Mouse (Mus musculus): ENCODE results near the gene Nrd1. TPM values are rescaled to one million over a fixed set of nuclear protein-coding genes. Genes with fewer than 3 reads are reported as not detected.

The Nrd1 gene
- polyA plus RNA-seq, 1 experiment from 2014 or later: 251 TPM

DNA sequence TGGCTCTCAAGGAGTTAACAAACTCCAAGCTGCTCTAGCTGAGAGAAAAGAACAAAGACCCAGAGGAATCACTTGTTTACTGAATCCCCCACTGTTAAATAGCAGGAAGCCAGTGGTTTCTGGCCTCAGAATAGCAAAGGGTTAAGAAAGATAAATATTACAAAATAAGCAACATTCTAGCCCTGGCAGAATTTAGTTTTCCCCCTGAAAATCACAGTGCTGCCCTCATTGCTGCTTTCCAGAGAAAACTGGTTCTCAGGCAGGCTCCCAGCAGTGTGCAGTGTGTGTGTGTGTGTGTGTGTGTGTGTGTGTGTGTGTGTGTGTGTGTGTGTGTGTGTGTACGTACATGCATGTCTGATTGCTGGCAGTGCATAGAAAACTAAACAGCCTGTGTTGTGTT, 51.8 kb downstream of the Nrd1 start:
- Histone ChIP-seq H3K27ac (no peak overlapping the region), H3K79me2 (ENCODE audit: inconsistent target) (no peaks in the 10 kb centered on the region), H3K36me3 (ENCODE audit: inconsistent target) (peaks cover 78% of the 10 kb centered on the region), H3K4me3 (ENCODE audit: inconsistent target) (no peak overlapping the region)
- no CpG with 5 or more reads among the region's 1 CpGs for WGBS (ENCODE audit: missing documents)

DNA sequence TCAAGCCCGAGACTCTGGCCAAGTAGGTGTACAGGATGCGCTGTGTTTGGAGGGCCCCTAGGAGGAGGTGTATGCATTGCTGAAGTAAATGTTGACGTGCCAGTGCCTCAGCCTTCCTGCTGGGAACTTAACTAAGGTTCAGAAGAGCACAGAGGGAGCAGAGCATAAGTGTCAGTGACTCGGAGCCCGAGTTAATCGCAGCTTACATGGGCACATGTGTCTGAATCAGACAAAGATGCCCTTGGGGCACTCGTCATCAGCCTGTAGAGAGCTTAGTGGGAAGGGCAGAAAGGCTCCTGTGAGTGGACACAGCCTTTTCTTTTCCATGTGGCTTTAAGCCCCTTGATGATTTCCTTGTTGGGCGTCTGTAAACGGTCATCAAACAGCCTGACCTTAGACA, 53.5 kb downstream of the Nrd1 start:
- H3K4me3 ChIP-seq (ENCODE audit: inconsistent target): no peak overlapping the region
- 94% methylated on average over 9 of the region's 9 CpGs for WGBS (ENCODE audit: missing documents)
- peaks cover 79% of the 10 kb centered on the region for H3K36me3 ChIP-seq (ENCODE audit: inconsistent target)
- no peaks in the 10 kb centered on the region for H3K79me2 ChIP-seq (ENCODE audit: inconsistent target)
- no peak overlapping the region for H3K27ac ChIP-seq

DNA sequence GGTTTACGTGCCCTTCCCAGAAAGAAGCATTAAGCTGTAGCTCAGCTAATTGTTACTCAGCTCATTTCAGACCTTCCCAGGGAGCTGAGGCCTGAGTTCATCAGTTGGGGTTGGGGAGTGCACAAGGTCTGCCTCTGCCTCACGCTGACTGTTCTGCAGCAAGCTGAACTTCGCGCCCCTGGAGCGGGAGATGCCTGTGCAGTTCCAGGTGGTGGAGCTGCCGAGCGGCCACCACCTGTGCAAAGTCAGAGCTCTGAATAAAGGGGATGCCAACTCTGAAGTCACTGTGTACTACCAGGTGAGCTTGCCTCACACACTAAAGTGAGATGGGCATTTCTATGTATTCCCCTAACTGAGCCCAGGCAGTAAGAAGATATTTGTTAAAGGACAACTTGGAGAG, 55.9 kb downstream of the Nrd1 start:
- Histone ChIP-seq H3K79me2 (ENCODE audit: inconsistent target) (no peaks in the 10 kb centered on the region), H3K4me3 (ENCODE audit: inconsistent target) (no peak overlapping the region), H3K36me3 (ENCODE audit: inconsistent target) (peaks cover 80% of the 10 kb centered on the region), H3K27ac (no peak overlapping the region)
- 97% methylated on average over 7 of the region's 7 CpGs for WGBS (ENCODE audit: missing documents)

DNA sequence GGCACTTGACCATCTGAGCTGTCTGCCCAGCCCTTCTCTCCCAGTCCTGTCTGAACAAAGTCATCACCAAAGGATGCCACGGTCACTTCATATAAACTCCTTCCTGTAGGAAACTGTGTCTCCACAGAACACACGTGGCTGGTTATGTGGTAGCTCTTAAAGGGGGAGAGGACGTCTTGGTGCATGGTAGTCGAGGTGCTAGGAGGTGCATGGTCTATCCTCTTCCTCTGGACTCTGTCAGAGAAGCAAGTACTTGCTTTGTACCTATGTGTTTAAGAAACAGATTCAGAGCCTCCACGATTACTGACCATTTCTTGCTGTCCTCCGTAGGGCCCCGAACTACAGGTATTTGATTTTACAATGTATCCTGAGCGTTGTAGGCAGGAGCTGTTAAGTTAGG, 57.2 kb downstream of the Nrd1 start:
- Histone ChIP-seq H3K27ac (no peak overlapping the region), H3K36me3 (ENCODE audit: inconsistent target) (peaks cover 85% of the 10 kb centered on the region), H3K4me3 (ENCODE audit: inconsistent target) (no peak overlapping the region), H3K79me2 (ENCODE audit: inconsistent target) (no peaks in the 10 kb centered on the region)
- WGBS (ENCODE audit: missing documents): 92% methylated on average over 8 of the region's 8 CpGs

DNA sequence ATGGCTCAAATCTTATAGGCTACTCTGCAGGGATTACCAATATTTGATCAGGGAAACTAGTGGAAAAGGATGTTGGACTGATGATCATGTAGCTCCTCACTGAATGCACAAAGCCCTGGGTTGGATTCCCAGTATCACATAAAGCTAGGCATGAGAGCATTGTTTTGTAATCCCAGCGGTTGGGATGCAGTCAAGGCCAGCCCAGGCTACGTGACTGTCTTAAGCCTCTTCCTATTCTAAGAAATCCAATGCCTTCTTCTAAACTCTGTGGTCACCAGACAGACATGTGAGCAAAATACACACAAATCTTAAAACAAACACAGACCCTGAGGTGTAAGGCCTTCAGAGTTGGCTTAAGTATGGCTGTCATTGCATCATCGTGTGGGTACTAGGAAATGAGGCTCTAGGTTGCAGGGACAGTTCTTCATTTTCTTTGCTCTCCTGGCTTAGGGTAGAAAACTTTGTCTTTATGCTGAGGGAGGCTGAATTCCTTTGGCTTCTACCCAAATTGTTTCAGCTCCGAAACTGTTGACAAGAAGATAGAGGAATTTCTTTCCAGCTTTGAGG, 58.9 kb downstream of the Nrd1 start:
- Histone ChIP-seq H3K79me2 (ENCODE audit: inconsistent target) (no peaks in the 10 kb centered on the region), H3K27ac (no peak overlapping the region), H3K36me3 (ENCODE audit: inconsistent target) (peaks cover 87% of the 10 kb centered on the region), H3K4me3 (ENCODE audit: inconsistent target) (no peak overlapping the region)
- 86% methylated on average over 4 of the region's 4 CpGs for WGBS (ENCODE audit: missing documents)

DNA sequence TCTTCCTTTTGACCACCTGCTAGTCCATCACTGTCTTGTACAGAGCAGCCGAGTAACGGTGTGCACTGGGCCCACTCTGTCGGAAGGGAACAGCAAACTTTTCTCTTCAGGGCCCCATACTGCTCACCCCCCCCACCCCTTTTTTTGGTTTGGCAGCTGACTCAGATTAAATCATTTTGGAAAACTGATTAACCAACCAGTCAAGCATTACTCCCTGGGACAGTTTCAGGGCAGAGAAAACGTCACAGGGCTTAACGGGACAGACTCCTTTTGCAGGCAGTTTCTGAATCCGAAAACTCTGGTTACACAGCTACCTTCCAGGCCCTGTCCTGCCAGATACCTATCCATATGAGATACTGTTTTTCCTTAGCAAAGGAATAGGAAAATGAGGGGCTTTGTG, 64.5 kb downstream of the Nrd1 start:
- 95% methylated on average over 6 of the region's 6 CpGs for WGBS (ENCODE audit: missing documents)

DNA sequence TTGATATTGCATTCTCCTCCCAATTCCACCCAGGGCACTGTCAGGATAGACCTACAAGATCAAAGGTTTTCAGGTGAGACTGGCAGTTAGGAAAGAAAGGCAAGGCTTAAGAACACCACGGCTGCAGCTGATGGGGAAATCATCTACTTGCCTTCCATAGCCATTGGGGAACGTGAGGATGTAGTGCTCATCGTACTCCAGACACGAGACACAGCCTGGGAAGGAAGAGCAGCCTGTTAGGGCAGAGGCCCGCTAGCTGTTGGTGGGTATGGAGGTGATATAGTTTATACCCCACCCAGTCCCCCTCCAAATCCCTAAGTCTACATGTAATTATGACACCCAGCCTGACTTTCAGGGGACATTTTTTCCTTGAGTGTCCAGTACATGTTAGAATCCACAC, 65.3 kb downstream of the Nrd1 start:
- H3K36me3 ChIP-seq (ENCODE audit: inconsistent target): peaks cover 94% of the 10 kb centered on the region
- no peak overlapping the region for H3K4me3 ChIP-seq (ENCODE audit: inconsistent target)
- no peak overlapping the region for H3K27ac ChIP-seq
- 93% methylated on average over 5 of the region's 5 CpGs for WGBS (ENCODE audit: missing documents)
- H3K79me2 ChIP-seq (ENCODE audit: inconsistent target): no peaks in the 10 kb centered on the region

More for the DNA sequence above, 64.5 kb downstream of the Nrd1 start:
- no peak overlapping the region for H3K4me3 ChIP-seq (ENCODE audit: inconsistent target)
- H3K36me3 ChIP-seq (ENCODE audit: inconsistent target): peaks cover 94% of the 10 kb centered on the region
- H3K27ac ChIP-seq: no peak overlapping the region
- H3K79me2 ChIP-seq (ENCODE audit: inconsistent target): no peaks in the 10 kb centered on the region

DNA sequence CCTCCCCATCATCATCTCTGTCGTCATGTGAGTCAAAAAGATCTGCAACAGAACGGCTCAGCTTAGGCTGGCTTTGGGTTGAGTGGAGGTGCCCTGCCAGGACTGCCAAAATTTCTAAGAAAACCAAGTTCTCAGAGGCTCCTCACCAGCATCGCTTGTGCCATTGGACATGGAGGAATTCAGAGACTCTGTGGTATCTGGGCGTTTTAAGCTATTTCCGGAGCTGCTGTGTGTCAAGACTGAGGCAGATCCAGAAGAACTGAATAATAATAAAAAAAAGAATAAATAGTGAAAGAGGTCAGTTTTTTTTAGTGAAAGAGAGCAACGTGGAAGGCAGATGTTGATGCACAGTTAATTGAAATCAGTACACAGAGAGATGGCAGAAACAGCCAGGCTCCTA, 72.4 kb downstream of the Nrd1 start:
- 95% methylated on average over 6 of the region's 6 CpGs for WGBS (ENCODE audit: missing documents)
- H3K27ac ChIP-seq: no peak overlapping the region
- no peak overlapping the region for H3K4me3 ChIP-seq (ENCODE audit: inconsistent target)
- peaks cover 79% of the 10 kb centered on the region for H3K36me3 ChIP-seq (ENCODE audit: inconsistent target)
- no peaks in the 10 kb centered on the region for H3K79me2 ChIP-seq (ENCODE audit: inconsistent target)

DNA sequence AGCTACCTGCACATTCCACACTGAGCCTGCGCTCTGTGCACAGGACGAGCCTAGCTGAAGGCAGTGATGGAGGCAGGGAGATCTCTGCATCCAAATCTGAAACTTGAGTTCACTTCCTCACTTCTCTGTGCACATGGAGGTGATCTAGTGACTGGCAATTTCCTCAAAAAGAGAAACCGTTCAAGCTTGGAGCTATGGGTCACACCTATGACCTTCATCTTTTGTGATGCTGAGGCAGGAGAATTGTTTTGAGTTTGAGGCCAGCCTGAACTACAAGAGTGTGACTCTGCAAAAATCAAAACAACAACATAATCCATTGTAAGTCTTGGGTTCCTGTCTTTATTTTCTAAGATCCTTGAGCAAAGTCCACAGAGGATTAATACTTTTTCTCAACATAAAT, 72.8 kb downstream of the Nrd1 start:
- H3K27ac ChIP-seq: no peak overlapping the region
- no peak overlapping the region for H3K4me3 ChIP-seq (ENCODE audit: inconsistent target)
- peaks cover 77% of the 10 kb centered on the region for H3K36me3 ChIP-seq (ENCODE audit: inconsistent target)
- H3K79me2 ChIP-seq (ENCODE audit: inconsistent target): no peaks in the 10 kb centered on the region
- WGBS (ENCODE audit: missing documents): 79% methylated on average over 3 of the region's 3 CpGs

DNA sequence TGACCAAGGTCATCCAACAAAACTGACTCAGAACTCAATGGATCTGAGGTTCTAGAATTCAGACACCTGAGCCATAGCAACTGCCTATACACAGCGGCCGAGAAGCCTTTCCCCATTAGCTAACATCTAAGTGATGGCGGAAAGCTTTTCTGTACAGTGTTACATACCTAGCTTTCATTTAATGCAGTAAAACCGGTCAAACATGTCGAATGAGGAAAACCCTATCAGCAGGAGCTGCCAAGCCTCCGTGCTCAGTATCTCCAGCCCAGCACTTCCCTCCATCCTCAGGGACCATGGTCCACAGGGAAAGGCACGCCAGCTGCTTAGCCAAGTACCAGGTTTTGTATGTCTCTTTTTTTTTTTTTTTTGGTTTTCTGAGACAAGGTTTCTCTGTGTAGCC, 78.5 kb downstream of the Nrd1 start:
- H3K36me3 ChIP-seq (ENCODE audit: inconsistent target): peaks cover 81% of the 10 kb centered on the region
- H3K79me2 ChIP-seq (ENCODE audit: inconsistent target): no peaks in the 10 kb centered on the region
- 100% methylated on average over 6 of the region's 7 CpGs for WGBS (ENCODE audit: missing documents)
- H3K27ac ChIP-seq: no peak overlapping the region
- no peak overlapping the region for H3K4me3 ChIP-seq (ENCODE audit: inconsistent target)

DNA sequence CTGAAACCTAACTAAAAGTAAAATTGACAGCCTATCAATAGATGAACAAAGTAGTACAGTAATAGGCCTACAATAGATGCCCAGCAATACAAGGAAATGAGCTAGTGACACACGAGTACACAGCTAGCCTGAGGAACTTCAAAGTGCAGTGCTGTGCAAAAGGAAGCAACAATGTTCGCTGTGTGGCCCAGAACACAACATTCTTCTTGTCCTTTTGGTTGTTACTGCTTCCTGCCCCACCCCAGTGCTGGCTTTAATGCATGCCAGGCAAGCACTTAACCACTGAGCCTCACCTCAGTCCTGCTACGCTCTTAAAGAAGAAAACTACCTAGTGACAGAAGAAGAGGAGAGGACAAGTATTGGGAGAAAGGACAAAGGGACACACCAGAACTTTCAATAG, 79.2 kb downstream of the Nrd1 start:
- no peak overlapping the region for H3K27ac ChIP-seq
- H3K36me3 ChIP-seq (ENCODE audit: inconsistent target): peaks cover 85% of the 10 kb centered on the region
- H3K4me3 ChIP-seq (ENCODE audit: inconsistent target): no peak overlapping the region
- 89% methylated on average over 3 of the region's 3 CpGs for whole genome bisulfite sequencing (ENCODE audit: missing documents)
- no peaks in the 10 kb centered on the region for H3K79me2 ChIP-seq (ENCODE audit: inconsistent target)

DNA sequence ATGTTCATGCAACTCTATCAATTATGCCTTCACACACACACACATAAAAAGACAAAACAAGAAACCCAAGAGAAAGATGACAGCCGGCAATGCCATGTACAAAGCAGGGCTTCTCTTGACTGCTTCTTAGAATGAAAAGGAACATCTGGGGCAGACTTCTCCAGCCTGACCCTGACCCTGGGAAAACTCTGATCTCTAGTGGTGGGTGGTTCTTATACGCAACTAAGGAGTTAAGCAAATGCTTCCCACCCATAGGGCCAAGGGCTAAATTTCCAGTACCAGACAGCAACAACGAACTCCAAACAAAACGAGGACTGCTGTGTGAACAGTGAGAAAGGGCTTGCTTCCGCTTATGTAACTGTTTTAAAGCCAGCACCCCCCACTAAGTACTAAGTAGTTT, 79.7 kb downstream of the Nrd1 start:
- 98% methylated on average over 5 of the region's 5 CpGs for WGBS (ENCODE audit: missing documents)
- H3K36me3 ChIP-seq (ENCODE audit: inconsistent target): peaks cover 81% of the 10 kb centered on the region
- no peaks in the 10 kb centered on the region for H3K79me2 ChIP-seq (ENCODE audit: inconsistent target)
- H3K4me3 ChIP-seq (ENCODE audit: inconsistent target): no peak overlapping the region
- H3K27ac ChIP-seq: no peak overlapping the region

DNA sequence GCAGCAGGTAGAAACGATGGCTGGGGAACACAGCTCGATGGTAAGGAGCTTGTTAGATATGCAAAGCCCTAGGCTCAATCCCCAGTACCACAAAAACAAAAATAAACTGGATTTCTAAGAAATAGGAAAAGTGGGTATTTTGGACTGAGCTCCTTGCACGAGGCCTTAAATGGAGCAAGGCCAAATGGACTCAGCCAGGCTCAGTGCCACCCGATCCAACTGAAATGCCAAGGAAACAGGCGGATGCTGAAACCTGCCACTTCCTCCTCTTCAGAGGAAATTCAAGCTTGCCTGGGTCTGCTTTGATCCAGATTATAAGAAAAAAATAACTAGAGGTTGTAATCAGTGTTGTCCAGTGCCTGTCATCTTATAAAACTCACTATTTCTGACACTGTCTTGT, 88.7 kb downstream of the Nrd1 start:
- WGBS (ENCODE audit: missing documents): 87% methylated on average over 5 of the region's 5 CpGs
- Histone ChIP-seq H3K4me3 (ENCODE audit: inconsistent target) (no peak overlapping the region), H3K79me2 (ENCODE audit: inconsistent target) (peaks cover 3% of the 10 kb centered on the region; the same call in 1 of the 2 replicates), H3K36me3 (ENCODE audit: inconsistent target) (peaks cover 42% of the 10 kb centered on the region), H3K27ac (no peak overlapping the region)

DNA sequence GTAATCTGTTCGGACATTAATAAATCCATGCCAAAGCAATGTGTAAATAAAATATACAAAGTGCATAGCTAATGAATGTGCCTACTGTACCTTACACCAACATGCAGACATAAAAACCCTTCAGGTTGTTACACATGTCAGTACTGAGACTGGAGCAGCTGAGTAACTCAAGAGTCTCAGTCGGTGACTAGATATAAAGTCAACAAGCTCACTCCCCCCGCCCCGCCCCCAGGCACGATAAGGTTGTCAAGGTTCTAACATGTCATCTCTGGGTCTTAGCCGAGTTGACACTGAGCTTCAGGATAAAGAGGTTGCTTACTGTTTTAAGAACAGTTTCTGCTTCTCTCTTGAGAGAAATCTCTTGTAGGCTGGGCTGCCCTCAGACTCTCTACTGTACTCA, 89.5 kb downstream of the Nrd1 start:
- Histone ChIP-seq H3K36me3 (ENCODE audit: inconsistent target) (peaks cover 40% of the 10 kb centered on the region), H3K27ac (no peak overlapping the region)

DNA sequence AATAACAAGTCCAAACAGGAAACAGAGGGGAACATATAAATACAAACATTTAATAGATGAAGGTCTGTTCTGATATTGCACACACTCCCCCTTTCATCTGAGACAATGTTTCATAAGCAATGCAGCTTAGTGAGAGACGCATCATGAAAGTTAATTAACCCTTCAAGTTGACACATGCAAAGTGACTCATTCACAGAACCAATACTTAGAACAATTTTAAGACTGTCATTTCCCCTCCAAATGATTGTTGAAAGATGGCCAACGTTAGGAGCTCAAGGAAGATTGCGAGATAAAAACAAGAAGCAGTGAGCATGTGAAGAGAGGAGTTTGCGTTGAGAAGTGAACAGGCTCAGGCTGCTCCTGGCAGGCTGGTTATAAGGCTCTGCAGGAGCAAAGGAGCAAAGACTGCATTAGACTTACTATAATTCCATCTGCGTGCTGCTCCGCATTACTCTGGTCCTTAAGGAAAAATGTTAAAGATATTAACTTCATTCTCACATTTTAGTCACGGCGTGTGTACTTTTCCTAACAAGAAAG, 90.9 kb downstream of the Nrd1 start:
- Histone ChIP-seq H3K79me2 (ENCODE audit: inconsistent target) (peaks cover 16% of the 10 kb centered on the region; the same call in 1 of the 2 replicates), H3K36me3 (ENCODE audit: inconsistent target) (peaks cover 33% of the 10 kb centered on the region), H3K27ac (no peak overlapping the region), H3K4me3 (ENCODE audit: inconsistent target) (no peak overlapping the region)
- WGBS (ENCODE audit: missing documents): 85% methylated on average over 8 of the region's 8 CpGs

More for the DNA sequence above, 89.5 kb downstream of the Nrd1 start:
- Histone ChIP-seq H3K79me2 (ENCODE audit: inconsistent target) (peaks cover 8% of the 10 kb centered on the region; the same call in 1 of the 2 replicates), H3K4me3 (ENCODE audit: inconsistent target) (no peak overlapping the region)
- 93% methylated on average over 6 of the region's 6 CpGs for whole genome bisulfite sequencing (ENCODE audit: missing documents)

DNA sequence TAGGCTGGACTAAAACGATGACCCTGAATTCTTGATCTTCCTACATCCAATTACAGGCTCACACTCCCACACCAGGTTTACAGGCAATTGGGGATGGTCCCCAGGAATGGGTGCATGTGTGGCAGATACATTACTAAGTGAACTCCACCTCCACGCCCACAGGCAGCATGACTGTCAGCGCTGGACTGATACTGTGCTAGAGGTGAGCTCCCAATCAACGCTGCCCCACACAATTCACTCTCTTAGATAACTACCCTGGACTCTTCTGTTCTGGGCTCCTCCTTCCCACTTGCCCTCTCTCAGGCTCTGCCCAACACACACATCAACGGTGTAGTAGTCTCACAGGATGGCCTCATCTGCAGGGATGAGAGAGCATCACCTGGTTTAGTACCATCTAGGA, 91.9 kb downstream of the Nrd1 start:
- Histone ChIP-seq H3K4me3 (ENCODE audit: inconsistent target) (no peak overlapping the region), H3K27ac (no peak overlapping the region), H3K36me3 (ENCODE audit: inconsistent target) (peaks cover 33% of the 10 kb centered on the region; the same call in 1 of the 2 replicates), H3K79me2 (ENCODE audit: inconsistent target) (peaks cover 26% of the 10 kb centered on the region; the same call in 1 of the 2 replicates)
- WGBS (ENCODE audit: missing documents): 100% methylated on average over 5 of the region's 5 CpGs

Data from macrophage (primary cell).